Mouse (Mus musculus) cerebellum, adult 8-10 months (tissue): ENCODE results near the gene Gdnf.

Experiments
- DNase-seq: peaks from one replicate; pipeline ENCODE4 v3.0.0; 2022

Gene Gdnf

DNA sequence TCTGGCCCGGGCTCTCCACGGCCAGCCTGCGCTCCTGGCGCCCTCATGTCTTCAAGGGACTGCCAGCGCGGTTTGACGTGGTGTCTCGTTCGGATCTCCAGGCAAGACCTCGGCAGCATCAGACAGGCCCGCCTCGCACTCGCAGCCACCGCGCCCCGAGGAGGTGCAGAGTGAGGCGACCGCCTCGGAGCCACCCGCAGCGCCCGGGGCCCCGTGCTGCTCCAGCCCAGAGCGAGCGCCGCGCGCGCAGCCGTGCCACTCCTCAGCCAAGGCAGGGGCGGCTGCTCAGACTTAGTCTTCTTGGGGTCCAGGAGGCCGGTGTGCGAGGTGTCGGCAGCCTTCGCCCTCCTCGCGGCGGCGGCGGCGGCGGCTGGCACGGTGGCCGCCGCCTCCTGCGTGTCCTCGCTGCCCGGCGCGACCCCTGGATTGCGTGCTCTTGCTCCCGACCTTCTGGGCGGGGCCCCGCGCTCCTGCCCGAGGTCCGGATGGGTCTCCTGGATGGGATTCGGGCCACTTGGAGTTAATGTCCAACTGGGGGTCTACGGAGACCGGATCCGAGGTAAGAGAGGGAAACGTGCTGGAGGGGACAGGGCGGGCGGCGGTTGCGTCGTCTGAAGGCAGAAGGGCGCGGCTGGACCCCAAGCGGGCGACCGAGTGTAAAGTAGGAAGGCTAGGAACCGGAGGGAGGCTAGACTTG is at the start of gene Gdnf:
Gene Gdnf, plus strand, starts transcription at position 291 of the 697 bp plus-strand sequence.
- DNase-seq = no peak

DNA sequence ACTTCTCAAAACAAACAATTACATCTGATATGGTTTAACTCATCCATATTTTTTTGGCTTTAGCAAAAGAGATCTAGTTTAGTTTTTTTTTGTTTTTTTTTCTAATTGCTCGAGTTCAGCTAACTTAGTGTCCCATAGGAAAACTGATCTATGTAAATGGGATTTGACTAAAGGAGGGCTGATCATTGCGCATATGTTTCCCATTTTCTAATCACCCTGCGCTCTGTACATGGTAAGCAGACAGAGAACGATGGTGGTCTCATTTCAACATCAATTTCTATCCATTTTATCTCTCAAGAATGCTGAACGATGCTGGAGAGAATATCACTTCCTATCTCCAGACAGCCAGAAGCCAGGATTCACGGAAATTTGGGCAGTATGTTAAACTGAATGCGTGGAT is 43.5 kb upstream of the Gdnf start:
- no peak for DNase-seq

DNA sequence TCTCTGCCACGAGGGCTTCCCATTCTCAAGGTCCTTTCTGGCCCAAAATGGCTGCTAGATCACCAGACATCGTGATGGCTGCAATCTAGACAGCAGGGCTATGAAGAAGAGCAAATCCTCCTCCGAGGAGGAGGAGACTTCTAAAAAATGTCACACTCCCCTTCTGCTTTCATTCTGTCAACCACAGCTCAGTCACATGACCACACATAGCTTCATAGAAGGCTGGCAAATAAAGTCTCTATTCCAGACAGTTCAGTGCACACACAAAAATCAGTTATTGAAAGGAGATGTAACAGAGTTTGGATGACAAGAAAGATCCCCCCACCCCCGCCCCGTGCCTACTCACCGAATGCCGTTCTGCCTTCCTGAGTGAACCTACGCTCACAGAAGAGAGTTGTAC is 37.7 kb upstream of the Gdnf start:
- no peak for DNase-seq

- DNase-seq = no peak
Measured at GRCm38 (mm10) chr15:7781517-7781916, 29.1 kb upstream of the Gdnf start.

DNA sequence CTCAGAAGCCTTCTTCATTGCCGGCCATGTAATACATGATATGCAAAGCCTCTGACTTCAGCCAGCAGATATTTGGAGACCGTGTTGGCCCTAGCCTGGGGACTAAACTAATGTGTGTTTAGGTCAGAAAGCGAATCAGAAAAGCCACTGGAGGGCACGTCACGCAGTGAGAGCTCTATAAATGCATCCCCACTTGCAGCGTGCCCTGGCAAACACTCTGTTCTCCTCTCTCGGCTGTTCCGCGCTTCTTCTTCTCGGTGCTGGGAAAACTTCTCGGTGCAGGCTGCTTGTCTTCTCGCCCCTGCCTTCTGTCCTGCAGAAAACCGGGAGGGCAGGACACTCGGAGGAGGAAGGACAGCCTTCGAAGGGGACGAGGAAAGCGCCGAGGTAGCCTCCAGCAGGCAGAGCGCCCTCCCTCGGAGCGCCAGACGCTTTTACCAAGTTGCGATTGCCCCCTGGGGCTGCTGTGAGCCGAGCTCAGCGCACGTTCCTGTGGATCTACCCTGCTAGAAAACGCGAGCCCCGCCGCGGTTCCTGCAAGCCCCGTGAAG is 730 bp upstream of the Gdnf start:
- DNase-seq = no peak

DNA sequence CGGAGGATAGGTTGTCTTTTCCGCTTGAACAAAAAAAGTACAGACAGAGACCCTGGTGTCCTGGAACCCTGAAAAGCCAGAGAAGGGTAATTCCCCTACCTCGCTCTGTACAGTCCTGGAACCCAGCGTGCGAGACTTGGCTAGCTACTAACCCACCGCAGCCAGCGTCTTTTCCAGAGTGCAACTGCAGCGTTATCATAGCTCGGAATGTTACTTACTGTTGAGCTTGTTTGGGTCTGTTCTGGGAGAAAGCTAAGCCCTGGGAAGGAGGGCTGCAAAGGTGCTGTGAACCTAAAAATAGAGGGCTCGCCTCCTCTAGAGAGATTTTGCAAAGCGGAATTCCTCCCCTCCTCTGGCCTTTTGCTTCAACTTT is 593 bp downstream of the Gdnf start:
- no peak for DNase-seq

- DNase-seq = no peak
Measured at GRCm38 (mm10) chr15:7811856-7812733, 1.4 kb downstream of the Gdnf start.

DNA sequence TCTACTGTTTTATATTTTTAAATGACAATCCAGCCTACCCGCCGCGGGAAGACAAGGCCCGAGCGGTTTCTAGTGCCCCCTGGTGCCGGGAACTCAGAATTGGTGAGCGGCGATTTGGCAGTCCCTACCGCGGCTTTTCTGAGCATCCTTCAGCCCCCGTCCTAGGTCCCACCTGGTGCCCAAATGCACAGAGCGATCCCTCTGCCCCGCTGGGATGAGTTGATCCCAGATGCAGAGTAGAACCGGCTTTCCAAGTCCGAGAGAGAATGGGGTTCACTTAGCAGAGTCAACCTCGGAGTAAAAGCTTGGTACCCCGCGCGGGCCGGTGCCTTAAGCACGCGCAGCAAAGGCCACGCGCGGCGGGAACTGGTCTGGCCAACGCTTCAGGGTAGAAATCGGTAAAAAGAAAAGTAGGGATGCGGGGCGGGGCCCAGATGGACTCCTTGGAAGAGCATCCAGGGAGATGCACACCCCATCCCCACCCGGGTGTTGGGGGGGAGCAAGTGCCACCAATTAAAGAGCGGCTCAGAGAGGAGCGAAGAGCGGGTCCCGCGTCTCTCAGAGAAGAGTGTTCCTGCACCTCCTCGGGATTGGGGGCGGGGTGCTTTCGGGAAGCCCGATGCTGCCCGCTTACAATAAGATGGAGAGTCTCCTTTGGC is 2.4 kb downstream of the Gdnf start:
- DNase-seq = peak; percentile 45

GRCm38 (mm10) chr15:7813531-7814370 is 3.1 kb downstream of the Gdnf start:
- DNase-seq = no peak

DNA sequence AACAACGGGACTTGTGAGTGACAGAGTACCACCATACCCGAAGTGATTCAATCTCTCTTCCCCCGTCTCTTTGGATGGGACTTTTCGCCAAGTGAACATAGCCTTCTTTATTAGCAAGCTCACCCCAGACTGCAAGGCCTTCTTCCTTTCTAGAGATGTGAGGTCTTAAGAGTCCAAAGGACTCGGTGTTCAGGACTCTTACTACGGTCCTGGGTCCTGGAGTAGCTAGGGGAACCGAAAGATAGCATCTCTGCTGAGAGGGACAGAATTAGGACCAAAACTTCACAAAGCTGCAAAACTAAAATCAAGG is 3.7 kb downstream of the Gdnf start:
- DNase-seq = no peak

DNA sequence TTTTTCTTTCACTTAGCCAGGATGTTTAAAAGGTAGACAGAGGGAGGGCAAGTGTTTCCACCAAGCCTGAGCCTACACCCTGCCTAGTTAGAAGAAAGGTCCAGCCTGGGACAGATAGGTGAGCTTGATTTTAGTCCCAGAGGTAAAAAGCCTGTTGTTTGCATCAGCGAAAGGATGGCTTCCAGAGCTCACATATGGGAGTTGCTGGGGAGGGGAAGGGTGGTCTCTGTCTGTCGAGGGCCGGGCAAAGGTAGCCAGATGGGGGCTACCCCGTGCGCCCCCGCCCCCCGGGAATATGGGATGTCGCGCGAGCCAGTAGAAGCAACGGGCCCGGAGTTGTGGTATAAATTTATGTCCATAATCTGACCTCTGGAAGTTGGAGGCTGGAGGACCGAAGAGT is 4.3 kb downstream of the Gdnf start:
- DNase-seq = no peak

DNA sequence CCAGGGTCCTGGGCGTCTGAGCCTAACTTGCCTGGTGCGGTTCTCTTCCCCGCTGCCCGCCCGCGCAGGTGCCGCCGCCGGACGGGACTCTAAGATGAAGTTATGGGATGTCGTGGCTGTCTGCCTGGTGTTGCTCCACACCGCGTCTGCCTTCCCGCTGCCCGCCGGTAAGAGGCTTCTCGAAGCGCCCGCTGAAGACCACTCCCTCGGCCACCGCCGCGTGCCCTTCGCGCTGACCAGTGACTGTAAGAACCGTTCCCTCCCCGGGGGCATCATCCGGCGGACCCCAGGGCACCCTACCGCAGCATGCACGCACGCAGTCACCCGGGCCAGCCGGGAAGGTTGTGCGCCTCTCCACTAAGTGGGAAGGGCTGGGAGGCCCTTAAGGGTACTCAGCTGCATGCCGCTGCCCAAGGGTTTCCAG is 4.9 kb downstream of the Gdnf start:
- DNase-seq = no peak

DNA sequence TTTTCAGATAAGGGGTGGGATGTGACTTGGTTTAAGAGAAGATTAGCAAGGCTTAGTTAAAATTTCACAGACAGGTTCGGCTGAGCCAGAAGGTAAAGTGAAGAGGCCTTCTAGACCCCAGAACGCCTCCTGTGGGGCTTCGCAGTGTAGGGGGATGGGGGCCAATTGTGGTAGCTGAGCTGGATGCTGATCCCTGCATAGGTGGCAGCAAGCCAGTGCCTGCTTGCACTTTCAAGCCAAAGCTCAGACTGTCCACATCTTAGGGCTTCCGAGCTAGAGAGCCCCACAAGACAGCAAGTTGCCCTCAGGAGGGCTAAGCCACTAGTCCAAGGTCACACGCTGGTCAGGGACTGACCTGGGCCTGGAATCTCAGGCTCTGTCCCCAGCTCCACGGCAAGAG is 13.2 kb downstream of the Gdnf start:
- DNase-seq = no peak

GRCm38 (mm10) chr15:7825530-7825929 is 14.9 kb downstream of the Gdnf start:
- no peak for DNase-seq

DNA sequence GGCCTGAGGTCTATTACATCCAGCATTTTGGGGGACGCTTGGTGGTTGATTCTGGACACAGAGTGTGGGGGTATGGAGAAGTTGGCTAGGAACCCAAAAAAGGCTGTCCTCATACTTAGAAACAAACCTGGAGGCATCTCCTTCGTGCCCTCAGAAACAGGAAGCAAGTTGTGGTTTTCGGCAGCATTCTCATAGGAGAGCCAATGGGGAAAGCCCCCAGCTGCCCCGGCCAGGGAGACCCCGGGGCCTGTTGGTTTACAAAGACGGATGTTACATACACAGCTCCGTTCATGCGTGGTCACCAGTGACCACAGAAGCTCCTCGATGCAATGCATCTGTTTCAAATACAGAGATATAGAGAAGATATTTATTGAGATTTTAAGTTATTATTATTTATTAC is 24.8 kb downstream of the Gdnf start:
- no peak for DNase-seq

- DNase-seq = no peak
Measured at GRCm38 (mm10) chr15:7838060-7838920, 27.6 kb downstream of the Gdnf start.

DNA sequence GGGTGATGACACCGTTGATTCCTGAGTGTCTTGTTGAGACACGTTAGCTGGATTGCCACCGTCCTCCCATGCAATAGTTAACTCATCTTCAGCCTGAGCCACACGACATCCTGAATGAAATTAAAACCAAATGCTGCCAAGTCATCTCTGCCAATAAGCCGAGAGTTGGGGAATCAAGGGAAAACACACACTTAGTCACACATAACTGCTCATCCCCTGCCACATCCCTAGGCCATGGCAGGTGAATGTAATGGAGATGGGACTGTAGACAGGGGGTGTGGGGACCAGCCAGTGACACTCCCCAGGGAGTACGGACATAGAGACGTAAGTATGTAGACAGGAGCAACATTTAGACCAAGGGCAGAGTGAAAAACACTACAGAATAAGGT is 28.3 kb downstream of the Gdnf start:
- no peak for DNase-seq

DNA sequence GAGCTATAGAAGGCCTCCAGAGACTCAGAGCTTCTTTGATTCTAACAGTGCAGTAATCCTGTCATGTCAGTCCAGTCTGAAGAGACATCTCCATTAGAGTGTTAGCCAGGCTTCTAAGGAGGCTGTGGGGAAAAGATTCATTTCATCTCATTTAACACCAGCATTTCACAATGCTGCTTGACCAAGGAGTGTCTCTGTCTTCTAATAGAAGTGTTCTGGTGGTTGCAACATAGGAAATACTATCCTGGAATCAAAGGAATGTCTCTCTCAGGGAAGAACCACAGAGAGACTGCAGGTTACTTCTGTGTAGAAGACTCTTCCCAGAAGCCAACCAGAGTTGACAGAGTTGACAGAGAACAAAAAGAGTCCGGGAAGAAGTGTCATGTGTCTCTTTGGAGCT is 31.0 kb downstream of the Gdnf start:
- DNase-seq = no peak

GRCm38 (mm10) chr15:7842398-7842797 is 31.8 kb downstream of the Gdnf start:
- DNase-seq = no peak

DNA sequence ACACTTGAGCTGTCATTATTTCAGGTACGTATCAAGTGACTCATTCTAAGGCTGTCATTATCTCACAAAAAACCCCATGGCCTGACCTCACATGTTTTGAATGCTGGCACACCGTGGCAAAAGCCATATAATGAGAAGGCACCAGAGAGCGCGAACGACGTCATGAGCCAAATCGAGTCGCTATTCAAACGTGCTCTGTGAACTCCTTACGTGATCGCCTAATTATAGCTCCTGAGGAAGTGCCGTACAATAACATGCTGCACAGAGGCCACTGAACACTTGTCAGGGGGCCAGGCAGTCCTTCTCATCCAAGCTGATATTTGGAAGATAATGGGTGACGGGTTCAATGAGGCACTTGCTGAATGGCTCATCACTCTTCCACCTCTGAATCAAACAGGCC is 46.8 kb downstream of the Gdnf start:
- no peak for DNase-seq

GRCm38 (mm10) chr15:7858841-7859240 is 48.2 kb downstream of the Gdnf start:
- DNase-seq = no peak

DNA sequence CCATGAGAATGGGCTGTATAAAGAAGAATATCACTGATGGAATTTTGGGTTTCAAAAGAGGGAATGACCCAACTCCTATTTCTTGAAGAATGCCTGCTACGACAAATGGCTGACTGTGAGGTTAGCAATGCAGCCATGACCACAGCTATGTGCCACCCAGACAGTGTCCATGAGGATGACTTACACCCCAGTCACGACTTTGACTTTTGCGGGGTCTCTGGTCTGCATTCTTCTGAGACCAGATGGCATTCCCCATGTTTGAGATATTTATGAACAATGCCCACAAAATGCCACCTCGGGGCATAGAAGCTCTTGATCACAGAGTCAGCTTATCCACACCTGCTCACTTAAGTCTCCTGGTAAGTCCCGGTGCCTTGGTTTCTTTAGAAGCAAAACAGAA is 52.2 kb downstream of the Gdnf start:
- no peak for DNase-seq
